Mouse (Mus musculus) yolk sac, embryonic 10.5 days (tissue): ENCODE data around the gene Hfm1.

Experiments
- DNase-seq: peaks from one replicate; pipeline ENCODE4 v3.0.0-alpha.2; 2017; ENCODE audit warnings: low spot score

The Hfm1 gene

DNA sequence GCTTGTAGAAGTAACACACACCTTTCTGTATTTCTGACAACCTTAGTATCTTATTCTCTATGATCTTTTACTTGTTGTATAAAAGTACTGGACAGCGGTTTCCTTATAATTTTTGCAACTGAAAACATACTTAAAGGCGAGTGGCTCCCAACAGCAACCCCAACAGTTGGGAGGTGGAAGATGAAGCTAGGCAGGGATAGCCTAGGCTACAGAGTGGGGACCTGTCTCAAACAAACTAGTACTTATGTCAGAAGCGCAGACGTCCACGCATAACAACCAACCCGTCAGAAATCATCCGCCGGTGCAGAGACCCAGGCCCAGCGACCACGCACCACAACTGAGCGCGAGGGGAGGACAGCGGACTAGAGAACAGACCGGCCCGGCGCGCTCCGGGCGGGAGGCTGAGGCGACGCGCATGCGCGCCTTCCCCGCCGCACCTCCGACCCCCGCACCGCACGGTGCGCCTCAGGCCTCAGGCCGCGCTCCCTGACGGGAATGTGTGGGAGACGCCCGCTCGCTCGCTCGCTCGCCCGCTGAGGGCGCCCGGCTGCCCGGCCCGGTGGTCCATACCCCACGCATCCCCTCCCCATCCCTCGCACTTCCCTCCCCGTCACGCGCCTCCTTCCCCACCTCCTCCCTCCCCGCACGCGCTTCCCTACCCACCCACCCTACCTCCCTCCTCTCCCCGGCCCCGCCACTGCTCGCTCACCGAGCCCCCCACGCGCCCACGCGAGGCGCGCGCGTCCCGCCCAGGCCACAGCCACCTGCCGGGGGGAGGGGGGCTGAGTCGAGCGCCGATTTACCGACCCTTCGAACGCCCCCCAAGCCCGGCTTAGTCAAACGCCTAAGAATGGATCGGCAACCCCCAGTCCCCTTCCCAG lies at the start of gene Hfm1:
Gene Hfm1 (minus strand): TSS at position 834 of the 881 bp plus-strand sequence.
- DNase-seq: peak; percentile 63

DNA sequence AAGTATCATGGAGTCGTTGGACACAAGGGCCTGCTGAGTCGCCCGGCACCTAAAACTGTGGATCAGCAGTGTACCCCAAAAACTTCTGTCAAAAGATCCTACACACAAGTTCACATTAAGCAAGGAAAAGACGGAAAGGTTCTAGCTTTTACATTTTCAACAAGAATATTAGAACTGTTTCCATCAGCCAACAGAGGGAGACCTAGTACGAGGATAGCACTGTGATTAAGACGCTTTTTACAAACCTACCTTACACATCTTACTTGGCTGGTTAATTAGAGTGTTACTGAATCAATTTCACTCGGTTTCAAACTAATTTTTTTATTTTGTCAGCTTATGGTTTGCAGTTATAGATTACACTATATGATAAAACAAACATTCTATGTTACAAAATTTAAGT lies 47.8 kb upstream of the Hfm1 start:
- no peak for DNase-seq

DNA sequence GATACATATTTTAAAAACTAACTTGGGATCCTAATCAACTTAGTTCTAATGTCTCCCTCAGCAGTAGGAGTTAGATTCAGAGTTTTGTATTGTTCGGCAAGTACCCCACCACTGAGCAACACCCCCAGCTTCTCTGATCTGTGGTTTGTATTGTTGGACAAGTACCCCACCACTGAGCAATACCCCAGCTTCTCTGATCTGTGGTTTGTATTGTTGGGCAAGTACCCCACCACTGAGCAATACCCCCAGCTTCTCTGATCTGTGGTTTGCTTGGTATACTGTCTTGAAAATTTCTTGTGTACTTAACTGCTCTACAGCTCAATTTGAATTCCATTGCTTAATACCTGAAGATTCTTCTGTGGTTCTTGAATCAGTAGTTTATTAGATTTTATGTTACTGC lies 41.5 kb upstream of the Hfm1 start:
- DNase-seq: no peak

DNA sequence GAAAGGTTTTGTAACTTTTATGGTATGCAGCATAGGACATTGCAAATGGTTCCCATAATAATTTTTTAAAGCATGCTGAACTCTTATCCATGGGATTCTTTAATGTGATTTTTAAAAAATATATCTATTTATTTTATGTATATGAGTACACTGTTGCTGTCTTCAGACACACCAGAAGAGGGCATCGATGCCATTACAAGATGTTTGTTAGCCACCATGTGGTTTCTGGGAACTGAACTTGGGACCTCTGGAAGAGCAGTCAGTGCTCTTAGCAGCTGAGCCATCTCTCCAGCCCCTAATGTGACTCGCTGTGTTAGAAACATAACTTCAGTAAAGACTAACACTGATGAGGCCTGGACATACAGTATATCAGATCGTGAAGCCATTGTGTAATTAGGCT lies 40.3 kb upstream of the Hfm1 start:
- no peak for DNase-seq

DNA sequence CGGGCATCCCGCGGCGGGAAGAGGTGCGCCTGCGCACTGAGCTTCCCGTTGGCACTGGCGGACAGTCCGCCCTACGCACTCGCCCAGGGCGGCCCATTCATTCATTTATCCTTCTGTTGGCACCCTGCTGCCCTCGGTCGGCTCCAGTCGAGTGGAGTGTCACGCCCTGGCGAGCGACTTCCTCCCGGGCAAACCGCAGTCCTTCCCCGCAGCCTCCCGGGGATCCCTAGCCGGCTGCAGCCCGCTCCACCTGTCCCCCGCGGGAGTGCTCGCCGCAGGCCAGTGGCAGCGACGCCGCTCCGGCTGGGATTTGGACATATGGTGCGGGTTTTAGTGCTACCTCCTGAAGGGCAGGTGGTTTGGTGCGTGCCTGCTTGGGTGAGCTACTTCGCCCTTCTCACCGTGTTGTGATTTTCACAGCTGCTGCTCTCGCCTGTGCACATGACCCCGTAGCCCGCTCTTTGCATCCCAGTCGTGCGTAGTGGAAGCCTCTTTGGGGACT lies 38.4 kb upstream of the Hfm1 start:
- DNase-seq: no peak

DNA sequence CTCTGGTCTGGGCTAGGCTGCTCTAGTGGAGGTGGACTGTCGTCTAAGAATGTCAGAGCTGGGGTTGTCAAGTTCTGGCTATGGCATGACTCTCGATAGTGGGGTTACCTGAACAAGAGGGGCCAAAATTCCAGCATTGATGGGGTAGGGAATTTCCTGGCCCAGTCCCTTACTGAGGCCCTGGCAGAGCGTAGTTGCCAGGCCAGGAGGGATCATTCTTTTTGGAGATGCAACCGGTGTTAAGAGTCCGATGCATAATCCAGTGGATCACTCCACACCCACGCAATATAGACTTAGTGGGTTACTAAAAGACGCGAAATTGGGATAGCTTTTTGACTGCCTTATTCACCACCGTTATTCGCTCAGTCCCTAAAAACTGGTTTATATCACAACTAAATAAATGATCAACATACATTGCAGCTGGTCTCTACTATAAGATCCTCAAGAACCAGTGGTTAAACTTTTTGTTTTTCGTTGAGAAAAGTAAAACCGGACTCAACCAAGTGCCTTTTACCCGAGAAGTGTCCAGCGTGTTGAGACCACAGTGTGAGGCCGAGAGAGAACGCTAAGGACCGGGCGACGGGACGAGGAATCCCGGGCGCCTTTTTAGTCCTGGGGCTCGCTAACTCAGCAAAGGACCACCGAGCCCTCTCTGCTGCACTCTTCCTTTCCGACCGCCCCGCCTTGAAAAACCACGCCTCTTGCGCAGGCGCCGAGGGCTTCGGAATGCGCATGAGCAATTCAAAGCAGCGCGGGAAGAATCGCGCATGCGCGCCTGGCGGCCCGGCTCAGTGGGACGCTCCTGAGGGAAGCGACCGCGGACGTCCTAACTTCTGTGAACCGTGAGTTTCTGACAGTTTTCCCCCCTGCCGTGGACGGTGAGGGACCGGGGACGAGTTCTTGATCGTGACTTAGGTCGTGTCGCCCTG lies 37.7 kb upstream of the Hfm1 start, which contains the start of gene Cdc7:
Gene Cdc7 (plus strand): TSS at position 739 of the 929 bp plus-strand sequence.
- DNase-seq: peak; percentile 94

DNA sequence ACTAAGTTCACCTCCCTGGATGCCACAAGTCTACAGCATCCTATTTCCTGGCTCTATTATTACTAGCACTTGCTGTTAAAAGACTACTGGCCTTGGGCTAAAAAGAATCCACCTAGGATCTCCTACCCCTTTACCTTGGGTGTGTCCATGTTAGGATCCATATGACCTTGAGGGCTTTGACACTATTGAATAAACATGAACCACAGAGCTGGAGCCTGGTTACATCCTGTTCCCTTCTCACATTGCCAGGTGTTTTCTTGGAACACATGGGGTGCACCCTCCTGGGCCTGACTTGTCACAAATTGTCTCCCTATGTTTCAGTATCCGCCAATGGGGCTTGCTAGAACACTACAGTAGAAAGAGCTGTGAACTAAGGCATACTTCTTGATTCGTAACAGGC lies 34.3 kb upstream of the Hfm1 start:
- DNase-seq: no peak

DNA sequence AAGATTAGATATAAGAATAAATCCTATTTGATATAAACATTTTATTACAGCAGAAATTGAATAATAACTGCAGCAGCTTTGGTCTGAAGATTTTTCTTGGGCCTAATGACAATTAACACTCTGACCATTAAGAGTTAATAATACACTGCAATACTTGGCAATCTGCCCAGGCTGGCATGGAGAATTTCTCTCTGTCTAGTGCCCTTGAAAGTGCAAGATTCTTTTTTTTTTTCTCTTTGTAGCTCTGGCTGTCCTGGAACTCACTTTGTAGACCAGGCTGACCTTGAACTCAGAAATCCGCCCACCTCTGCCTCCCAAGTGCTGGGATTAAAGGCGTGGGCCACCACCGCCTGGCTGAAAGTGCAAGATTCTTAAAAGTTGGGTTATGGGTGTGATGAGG lies 32.9 kb upstream of the Hfm1 start:
- no peak for DNase-seq

DNA sequence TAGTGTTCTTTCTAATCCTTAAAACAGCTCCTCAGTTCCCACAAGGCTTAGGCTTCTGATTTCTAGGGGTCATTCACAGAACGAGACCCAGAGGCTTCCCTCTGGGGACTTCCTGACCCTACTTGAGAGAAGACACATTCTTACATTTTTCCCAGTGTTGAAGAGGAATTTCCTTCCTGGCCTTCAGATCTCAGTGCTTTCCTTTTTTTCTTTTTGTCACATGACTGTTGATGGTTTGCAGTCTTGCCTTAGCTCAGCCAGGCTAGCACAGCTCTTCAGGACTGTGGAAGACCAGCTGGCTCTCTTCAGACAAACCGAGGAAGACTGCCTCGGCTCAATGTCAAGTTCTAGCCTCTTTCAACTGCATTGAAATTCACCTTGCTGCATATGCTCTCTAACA lies 30.3 kb upstream of the Hfm1 start:
- no peak for DNase-seq

DNA sequence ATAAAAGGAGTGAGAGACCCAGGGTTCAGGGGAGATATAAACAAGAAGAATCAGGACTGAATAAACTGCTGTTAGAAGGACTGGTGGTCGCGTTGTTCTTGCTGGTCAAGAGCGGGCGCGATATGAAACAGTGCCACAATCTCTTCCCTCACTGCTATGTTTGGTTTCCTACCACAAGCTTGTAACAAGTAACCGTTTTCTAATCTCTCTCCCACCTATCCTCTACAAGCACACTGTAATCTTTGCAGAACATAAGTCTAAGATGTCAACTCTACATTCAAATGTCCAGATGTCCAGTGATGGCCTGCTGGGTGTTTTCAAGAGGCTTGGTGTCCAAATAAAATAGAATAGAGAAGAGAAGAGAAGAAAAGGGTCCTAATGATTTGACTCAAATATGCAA lies 22.6 kb upstream of the Hfm1 start:
- no peak for DNase-seq

DNA sequence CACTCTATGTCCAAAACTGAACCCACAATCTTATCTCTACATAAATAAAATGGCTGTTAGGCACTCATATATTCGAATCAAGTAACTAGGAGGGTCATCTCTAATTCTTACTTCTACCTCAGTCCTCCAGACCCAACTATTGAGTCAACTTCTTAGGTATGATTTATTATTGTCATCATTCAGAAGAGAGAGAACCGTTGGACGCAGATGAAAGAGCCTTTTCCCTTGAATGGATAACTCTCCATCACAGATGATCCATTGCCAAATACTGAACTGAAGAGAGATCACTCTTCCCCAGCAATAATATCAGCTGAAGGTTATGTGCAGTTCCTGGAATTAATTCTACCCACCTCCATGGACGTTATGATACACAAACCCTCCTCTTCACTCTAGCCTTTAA lies 20.2 kb upstream of the Hfm1 start:
- DNase-seq: no peak

DNA sequence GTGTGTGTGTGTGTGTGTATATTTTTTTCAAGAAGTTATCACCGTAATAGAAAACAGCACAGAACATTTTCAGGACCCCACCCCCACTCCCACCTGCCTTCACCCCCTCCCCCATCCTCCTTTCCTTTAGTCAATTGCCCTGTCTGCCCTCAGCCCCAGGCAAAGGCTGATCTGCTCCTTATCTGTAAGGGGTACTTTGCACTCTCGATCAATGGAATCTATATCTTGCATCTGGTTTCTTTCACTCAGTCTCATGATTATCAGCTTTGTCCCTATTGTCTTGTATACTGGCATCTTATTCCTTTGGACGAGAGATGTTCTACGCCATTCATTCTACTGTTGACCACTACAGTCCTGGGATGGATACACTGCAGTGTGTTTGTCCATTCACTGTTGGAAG lies 1.9 kb upstream of the Hfm1 start:
- DNase-seq: no peak

DNA sequence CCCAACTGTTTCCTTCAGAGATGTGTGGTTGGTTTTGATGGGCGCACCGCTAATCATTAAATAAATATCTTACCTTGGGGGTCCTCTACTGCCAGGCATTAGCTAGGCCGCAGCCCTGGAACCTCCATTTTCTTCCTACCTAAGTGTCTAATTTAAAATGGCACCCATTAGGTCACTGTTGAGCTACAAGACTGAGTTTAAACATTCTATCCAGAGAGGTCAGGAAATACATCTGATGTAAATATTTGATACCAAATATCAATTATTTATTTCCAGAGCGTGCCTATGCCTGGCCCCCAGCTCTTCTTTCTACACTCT lies 207 bp upstream of the Hfm1 start:
- no peak for DNase-seq

DNA sequence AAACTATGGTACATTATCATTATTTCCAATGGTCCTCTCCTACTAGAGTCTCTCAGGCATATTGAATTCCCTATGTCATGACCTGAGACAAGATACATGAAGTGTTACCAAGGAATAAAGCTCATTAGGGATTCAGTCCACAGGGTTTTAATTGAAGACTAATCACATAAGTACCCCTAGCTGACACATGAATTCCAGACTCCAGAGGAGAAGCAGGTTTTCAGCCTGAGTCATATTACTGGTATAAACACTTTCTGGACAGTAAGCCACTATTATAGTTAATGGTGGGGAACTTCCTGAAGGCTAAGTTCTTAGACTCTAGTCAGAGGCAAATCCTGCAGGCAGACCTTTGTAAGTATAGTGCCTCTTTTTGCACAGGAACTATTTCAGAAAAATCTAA lies 6.8 kb downstream of the Hfm1 start:
- no peak for DNase-seq

DNA sequence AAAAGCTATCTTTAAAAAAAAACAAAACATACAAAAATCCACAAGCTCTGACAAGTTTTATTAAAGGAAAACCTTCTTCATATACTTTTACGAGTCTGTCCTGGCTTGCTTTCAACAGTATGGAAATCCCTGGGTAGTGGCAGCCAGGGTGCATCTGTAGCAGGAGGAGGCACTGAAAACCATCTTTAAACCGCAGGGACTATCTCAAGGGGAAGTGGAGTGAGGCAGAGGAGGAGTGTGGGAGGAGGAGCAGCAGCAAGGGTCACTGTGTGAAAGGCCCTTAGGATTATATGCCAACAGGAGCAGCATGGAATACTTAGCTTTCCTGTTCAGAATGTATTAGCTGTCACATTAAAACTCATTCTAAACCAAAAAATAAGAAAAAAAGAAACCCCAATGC lies 29.2 kb downstream of the Hfm1 start:
- no peak for DNase-seq

DNA sequence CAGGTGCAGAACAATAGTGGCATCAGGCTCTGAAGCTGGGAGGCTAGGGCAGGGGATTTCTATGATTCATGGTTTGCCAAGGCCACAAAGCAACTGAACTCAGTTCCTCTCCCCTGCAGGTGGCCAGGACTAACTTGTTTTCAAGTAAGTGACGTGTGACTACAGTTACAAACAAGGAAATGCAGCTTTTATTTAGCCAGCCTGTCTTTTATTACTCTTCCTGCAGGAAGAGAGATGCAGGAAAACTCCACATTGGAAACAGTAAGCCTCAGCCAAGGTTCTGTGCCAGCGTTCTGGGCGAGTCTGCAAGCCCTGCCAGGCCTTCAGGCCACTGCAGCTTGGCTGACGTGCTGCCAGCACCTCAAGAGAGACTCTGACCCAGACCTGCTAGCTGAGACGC lies 34.3 kb downstream of the Hfm1 start:
- no peak for DNase-seq

DNA sequence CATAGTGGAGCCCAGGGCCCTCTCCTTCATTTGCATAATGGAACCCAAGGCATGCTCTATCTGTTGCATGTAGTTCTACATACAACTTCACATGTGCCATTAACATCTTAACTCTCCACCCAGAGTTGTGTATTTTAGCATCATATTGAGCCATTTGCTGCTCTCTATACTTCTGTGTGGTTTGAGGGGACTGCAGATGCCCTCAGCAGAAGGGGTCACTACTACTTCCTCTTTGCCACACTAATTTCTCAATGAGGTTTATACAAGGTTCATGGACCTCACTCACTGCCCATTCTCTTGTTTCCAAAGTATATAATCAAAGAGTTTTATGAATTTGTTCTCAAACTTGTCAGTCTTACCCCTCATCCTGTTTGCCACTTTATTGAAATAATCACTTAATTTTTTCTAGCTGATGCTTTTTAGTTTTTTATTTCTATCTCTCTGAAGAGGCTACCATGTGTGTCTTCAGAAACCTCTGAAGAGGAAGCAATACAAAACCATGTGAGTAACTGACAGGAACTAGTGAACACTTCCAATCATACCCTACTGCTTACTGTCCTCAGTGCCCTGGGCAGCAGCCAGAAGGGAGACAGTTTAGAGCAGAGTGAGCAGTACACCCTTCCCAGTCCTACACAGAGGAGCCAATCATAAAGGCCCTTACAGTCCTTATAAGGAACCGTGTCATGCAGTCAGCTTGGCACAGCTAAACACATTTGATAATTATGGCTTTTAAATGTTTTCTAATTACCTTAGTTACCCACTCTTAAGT lies 38.6 kb downstream of the Hfm1 start:
- DNase-seq: no peak

DNA sequence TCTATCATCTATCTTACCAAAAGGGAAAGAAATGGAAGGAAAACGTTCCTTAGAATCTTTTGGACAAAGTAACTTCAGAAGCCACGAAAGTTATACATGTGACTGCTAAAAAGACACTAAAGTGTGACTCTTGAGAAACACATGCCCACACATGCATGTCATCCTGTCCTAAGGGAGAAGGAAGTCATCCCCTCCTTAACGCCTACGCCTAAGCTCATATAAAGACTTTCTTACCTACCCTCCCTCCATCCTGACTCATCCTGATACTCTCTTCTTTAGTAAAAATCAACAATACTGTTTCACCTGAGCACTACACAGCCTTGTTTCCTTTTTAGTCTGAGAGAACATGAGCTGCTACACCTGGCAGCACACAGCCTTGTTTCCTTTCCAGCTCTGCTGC lies 40.6 kb downstream of the Hfm1 start:
- no peak for DNase-seq

DNA sequence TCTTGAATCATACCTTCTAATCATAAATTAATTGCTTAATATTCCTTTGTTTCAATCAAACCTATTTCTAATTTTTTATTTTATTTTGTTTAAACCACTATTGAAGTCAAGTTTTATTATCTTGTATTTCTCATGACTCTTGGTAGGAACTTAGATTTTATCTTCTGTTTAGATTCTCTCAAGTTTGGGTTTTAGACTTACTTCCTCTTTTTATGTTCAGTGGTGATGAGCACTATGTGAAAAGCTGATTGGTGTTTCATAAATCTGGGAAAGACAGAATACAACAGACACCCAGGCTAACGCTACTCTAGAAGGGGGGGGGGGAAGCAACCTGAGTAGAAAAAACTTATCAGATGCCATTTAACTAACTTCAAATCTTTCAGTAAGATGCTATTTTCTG lies 49.7 kb downstream of the Hfm1 start:
- no peak for DNase-seq

DNA sequence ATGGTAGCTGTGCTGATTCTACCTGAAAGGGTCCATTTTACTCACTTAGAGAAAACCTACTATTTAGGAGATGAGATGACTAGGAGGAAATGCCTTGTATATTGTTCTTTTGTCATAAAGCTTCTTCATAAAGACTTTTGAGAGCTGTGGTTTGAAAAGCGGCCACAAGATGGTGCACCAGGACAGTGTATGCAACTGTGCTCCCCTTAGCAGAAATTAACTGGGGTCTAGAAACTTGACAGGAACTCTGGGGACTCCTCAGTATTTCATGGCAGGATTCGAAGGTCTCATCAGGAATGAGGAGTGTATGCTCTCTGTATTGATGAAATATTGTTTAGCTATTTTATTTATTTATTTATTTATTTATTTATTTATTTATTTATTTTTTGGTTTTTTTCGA lies 65.7 kb downstream of the Hfm1 start:
- DNase-seq: peak; percentile 24

DNA sequence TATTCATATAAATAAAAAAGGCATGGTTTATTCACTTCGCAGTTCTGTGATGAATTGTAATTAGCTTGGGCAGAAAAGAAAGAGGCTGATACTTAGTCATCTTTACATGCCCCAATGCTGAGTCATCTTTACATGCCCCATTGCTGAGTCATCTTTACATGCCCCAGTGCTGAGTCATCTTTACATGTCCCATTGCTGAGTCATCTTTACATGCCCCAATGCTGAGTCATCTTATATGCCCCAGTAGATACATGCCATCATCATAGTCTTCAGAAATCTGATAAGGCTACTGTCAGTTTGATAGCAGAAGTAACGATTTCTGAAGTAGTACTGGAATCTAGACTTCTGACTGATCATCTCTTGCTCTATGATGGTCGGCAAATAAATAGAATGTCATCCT lies 72.8 kb downstream of the Hfm1 start:
- no peak for DNase-seq

DNA sequence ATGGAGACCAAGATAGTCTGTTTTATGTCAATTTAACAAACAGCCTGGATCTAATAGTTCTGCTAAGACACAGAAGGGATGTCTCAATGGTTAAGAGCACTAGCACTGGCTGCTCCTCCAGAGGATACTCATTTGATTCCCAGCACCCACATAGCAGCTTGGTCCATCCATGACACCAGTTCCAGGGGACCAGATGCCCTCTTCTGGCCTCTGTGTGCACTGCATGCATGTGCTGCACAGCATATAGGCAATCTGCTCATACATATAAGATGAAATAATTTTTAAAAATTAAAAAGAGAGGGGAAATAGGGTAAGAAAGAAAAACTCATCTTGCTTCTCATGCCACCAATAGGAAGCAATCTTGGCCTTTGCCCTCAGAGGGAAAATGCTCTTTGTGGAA lies 79.1 kb downstream of the Hfm1 start:
- DNase-seq: no peak
